Mouse (Mus musculus) kidney, adult 2 months (tissue): Measurements from ENCODE around the gene Toe1. TPM values are rescaled to one million over a fixed set of nuclear protein-coding genes. Genes with fewer than 3 reads are reported as not detected.
"Not testable (repeated sequence)": the region's sequence is repeated elsewhere in the genome, so short reads cannot be mapped to it uniquely, and the experiment has no call there.

ENCODE experiments used
- DNase-seq: peaks from one replicate; pipeline ENCODE4 v3.0.0; 2021
- H3K27ac ChIP-seq: fragments of 200-500 bp; 2 replicates; pipeline ENCODE4 v1.5.1; 2012; ENCODE audit warnings: low read depth, low read length, control low read depth, inconsistent platforms; ENCODE audit not compliant: insufficient read depth
- H3K27me3 ChIP-seq: fragments of 200-500 bp; replicated peaks from 2 replicates; pipeline ENCODE4 v1.6.1; 2012; ENCODE audit warnings: mild to moderate bottlenecking, moderate library complexity, low read length, inconsistent platforms; ENCODE audit not compliant: control insufficient read depth, insufficient read depth
- H3K36me3 ChIP-seq: fragments of 200-500 bp; 2 replicates; pipeline ENCODE4 v1.6.1; 2012; ENCODE audit warnings: mild to moderate bottlenecking, moderate library complexity, low read length, inconsistent platforms; ENCODE audit not compliant: control insufficient read depth, insufficient read depth
- H3K4me1 ChIP-seq: fragments of 200-500 bp; 2 replicates; pipeline ENCODE4 v1.6.1; 2011; ENCODE audit warnings: low read length; ENCODE audit not compliant: control insufficient read depth, insufficient read depth
- H3K4me3 ChIP-seq: fragments of 200-500 bp; 2 replicates; pipeline ENCODE4 v1.5.1; 2011; ENCODE audit warnings: mild to moderate bottlenecking, low read depth, low read length, control low read depth; ENCODE audit not compliant: insufficient read depth
- CTCF ChIP-seq: fragments of 200-500 bp; conservative IDR thresholded peaks from 2 replicates; pipeline ENCODE4 v1.5.1; 2011; ENCODE audit warnings: low read depth, mild to moderate bottlenecking, control low read depth, low read length, moderate library complexity, mixed read lengths; ENCODE audit not compliant: insufficient read depth, insufficient read length
- POLR2A ChIP-seq: fragments of 200-500 bp; IDR thresholded peaks from one replicate; pipeline ENCODE4 v1.6.1; 2011; ENCODE audit warnings: low read depth, low read length, control low read depth
- WGBS: fragments of 180-500 bp; shearing (Covaris S2); methylation state at CpG from one replicate; pipeline ENCODE4 v1.1.7; 2018; 5-methylcytosine and 5-hydroxymethylcytosine counted together
- polyA plus RNA-seq: library from polyadenylated mRNA; depleted of rRNA; stranded (reverse); fragments of >200 nt; gene quantifications from 2 replicates; pipeline ENCODE4 v1.2.3, GENCODE M21; 2012; rRNA removed

Gene Toe1
- polyA plus RNA-seq: 19.2 and 19.6 TPM in 2 replicates

GRCm38 (mm10) chr4:116807197-116808129, at the start of gene Toe1, which contains the start of gene Mutyh:
TSS of gene Toe1 (minus strand) at chr4:116807640.
TSS of gene Mutyh (plus strand) at chr4:116807723.
- under 1% methylated on average over 58 of the region's 58 CpGs for WGBS
- Histone ChIP-seq H3K36me3 (peaks cover 3% of the 10 kb centered on the region), H3K27ac (peak within 1 kb of the TSS; percentile 78), H3K27me3 (no peaks in the 10 kb centered on the region), H3K4me3 (peak within 1 kb of the TSS; percentile 69), H3K4me1 (peaks cover 4% of the 10 kb centered on the region; the same call in 1 of the 2 replicates)
- TF ChIP-seq POLR2A (no peak), CTCF (no peak)
- DNase-seq: peak; percentile 97

- TF ChIP-seq CTCF: no peak
- TF ChIP-seq POLR2A: no peak
- DNase-seq: no peak
- WGBS: 69% methylated on average over 10 of the region's 10 CpGs
- Histone ChIP-seq H3K4me3 (no peak overlapping the region), H3K27ac (no peak overlapping the region), H3K27me3 (no peaks in the 10 kb centered on the region), H3K4me1 (peaks cover 4% of the 10 kb centered on the region; the same call in 1 of the 2 replicates), H3K36me3 (no peaks in the 10 kb centered on the region)
Observed at GRCm38 (mm10) chr4:116857203-116857602, 49.8 kb upstream of the Toe1 start.

- TF ChIP-seq POLR2A: no peak
- TF ChIP-seq CTCF: no peak
- Histone ChIP-seq H3K36me3 (no peaks in the 10 kb centered on the region), H3K27me3 (no peaks in the 10 kb centered on the region), H3K27ac (no peak overlapping the region), H3K4me1 (0 out of 2 replicates have a peak, but pooled peaks cover 3% of the 10 kb centered on the region), H3K4me3 (no peak overlapping the region)
- 56% methylated on average over 2 of the region's 2 CpGs for WGBS
- no peak for DNase-seq
Observed at GRCm38 (mm10) chr4:116854286-116854685, 46.8 kb upstream of the Toe1 start.

- Histone ChIP-seq H3K4me1 (no peaks in the 10 kb centered on the region), H3K27me3 (no peaks in the 10 kb centered on the region), H3K4me3 (no peak overlapping the region), H3K36me3 (no peaks in the 10 kb centered on the region), H3K27ac (no peak overlapping the region)
- no peak for TF ChIP-seq POLR2A
- TF ChIP-seq CTCF: no peak
- WGBS: 47% methylated on average over 3 of the region's 3 CpGs
- DNase-seq: no peak
Observed at GRCm38 (mm10) chr4:116849901-116850300, 42.5 kb upstream of the Toe1 start.

- WGBS: 95% methylated on average over 3 of the region's 3 CpGs
- Histone ChIP-seq H3K27ac (no peak overlapping the region), H3K4me1 (no peaks in the 10 kb centered on the region), H3K36me3 (no peaks in the 10 kb centered on the region), H3K4me3 (no peak overlapping the region), H3K27me3 (no peaks in the 10 kb centered on the region)
- TF ChIP-seq POLR2A (no peak), CTCF (0 out of 2 replicates have a peak, but pooled peaks have one; percentile 3)
- no peak for DNase-seq
Observed at GRCm38 (mm10) chr4:116844324-116844723, 36.9 kb upstream of the Toe1 start.

- no peak overlapping the region for H3K27ac ChIP-seq
- H3K4me3 ChIP-seq: no peak overlapping the region
- WGBS: 79% methylated on average over 6 of the region's 6 CpGs
- H3K36me3 ChIP-seq: no peaks in the 10 kb centered on the region
- DNase-seq: no peak
- H3K4me1 ChIP-seq: 0 out of 2 replicates have a peak, but pooled peaks cover 3% of the 10 kb centered on the region
- no peaks in the 10 kb centered on the region for H3K27me3 ChIP-seq
- no peak for TF ChIP-seq POLR2A
- TF ChIP-seq CTCF: no peak
Observed at GRCm38 (mm10) chr4:116840841-116841240, 33.4 kb upstream of the Toe1 start.

- not testable (repeated sequence) for DNase-seq, H3K27me3 ChIP-seq, H3K4me3 ChIP-seq, H3K27ac ChIP-seq, H3K4me1 ChIP-seq, H3K36me3 ChIP-seq
- 40% methylated on average over 27 of the region's 29 CpGs for WGBS
Observed at GRCm38 (mm10) chr4:116840096-116840495, 32.7 kb upstream of the Toe1 start.
